Mouse (Mus musculus) heart, embryonic 15.5 days (tissue): ENCODE results near the gene Crx. TPM values are rescaled to one million over a fixed set of nuclear protein-coding genes. Genes with fewer than 3 reads are reported as not detected.

Experiments used
- ATAC-seq: fragments of 200-750 bp; cut with Nextera tagmentation; replicated peaks from 2 replicates; pipeline ENCODE4 v1.8.0; 2017; ENCODE audit warnings: low read depth, moderate TSS enrichment; ENCODE audit not compliant: insufficient number of reproducible peaks, insufficient read depth, low FRiP score
- H3K27ac ChIP-seq: fragments of 300-500 bp; sonication (generic); 2 replicates; pipeline ENCODE4 v1.5.1; 2015; ENCODE audit warnings: mild to moderate bottlenecking, inconsistent platforms
- H3K27me3 ChIP-seq: fragments of 300-500 bp; sonication (generic); 2 replicates; pipeline ENCODE4 v1.6.1; 2015; ENCODE audit warnings: inconsistent platforms
- H3K36me3 ChIP-seq: fragments of 300-500 bp; sonication (generic); 2 replicates; pipeline ENCODE4 v1.6.1; 2015; ENCODE audit warnings: mild to moderate bottlenecking, inconsistent platforms
- H3K4me1 ChIP-seq: fragments of 300-500 bp; sonication (generic); replicated peaks from 2 replicates; pipeline ENCODE4 v1.6.1; 2015; ENCODE audit warnings: inconsistent platforms
- H3K4me2 ChIP-seq: fragments of 300-500 bp; sonication (generic); 2 replicates; pipeline ENCODE4 v1.6.1; 2015; ENCODE audit warnings: inconsistent platforms, mild to moderate bottlenecking, moderate library complexity
- H3K4me3 ChIP-seq: fragments of 300-500 bp; sonication (generic); 2 replicates; pipeline ENCODE4 v1.5.1; 2015; ENCODE audit warnings: mild to moderate bottlenecking, inconsistent platforms
- H3K9ac ChIP-seq: fragments of 300-500 bp; sonication (generic); 2 replicates; pipeline ENCODE4 v1.6.1; 2015; ENCODE audit warnings: mild to moderate bottlenecking, inconsistent platforms
- H3K9me3 ChIP-seq: fragments of 300-500 bp; sonication (generic); replicated peaks from 2 replicates; pipeline ENCODE4 v1.6.1; 2016; ENCODE audit warnings: inconsistent platforms
- WGBS: fragments of 180-500 bp; shearing (Covaris S2); methylation state at CpG from one replicate; pipeline ENCODE4 v1.1.7; 2015; ENCODE audit warnings: mixed read lengths; 5-methylcytosine and 5-hydroxymethylcytosine counted together
- polyA plus RNA-seq: library from polyadenylated mRNA; unstranded; fragments of >200 nt; fragmentation: Nextera tagmentation; extraction: Ambion mirVana; gene quantifications from 2 replicates; pipeline ENCODE4 v1.2.1, GENCODE M21; 2015

Crx gene
- polyA plus RNA-seq, 1 experiment from 2014 or later = not detected

- no peak for ATAC-seq
- no peaks in the 10 kb centered on the region for H3K9me3 ChIP-seq
These were observed 30.8 kb upstream of the Crx start for GRCm38 (mm10) chr7:15910521-15910920.

GRCm38 (mm10) chr7:15907971-15908590, 28.3 kb upstream of the Crx start:
- WGBS = 65% methylated on average over 8 of the region's 8 CpGs
- H3K36me3 ChIP-seq = no peaks in the 10 kb centered on the region
- H3K9ac ChIP-seq = no peak overlapping the region
- H3K9me3 ChIP-seq = no peaks in the 10 kb centered on the region
- H3K4me1 ChIP-seq = no peaks in the 10 kb centered on the region
- no peak overlapping the region for H3K4me3 ChIP-seq
- ATAC-seq = no peak
- no peak overlapping the region for H3K4me2 ChIP-seq
- H3K27ac ChIP-seq = no peak overlapping the region
- H3K27me3 ChIP-seq = no peaks in the 10 kb centered on the region

More at GRCm38 (mm10) chr7:15910521-15910920, 30.8 kb upstream of the Crx start:
- no peak overlapping the region for H3K27ac ChIP-seq
- no peaks in the 10 kb centered on the region for H3K4me1 ChIP-seq
- no peak overlapping the region for H3K4me3 ChIP-seq
- no peaks in the 10 kb centered on the region for H3K36me3 ChIP-seq
- no peaks in the 10 kb centered on the region for H3K27me3 ChIP-seq
- H3K9ac ChIP-seq = no peak overlapping the region
- no peak overlapping the region for H3K4me2 ChIP-seq
- 73% methylated on average over 5 of the region's 5 CpGs for WGBS

- 79% methylated on average over 1 of the region's 1 CpGs for WGBS
- Histone ChIP-seq H3K4me3 (no peak overlapping the region), H3K4me2 (no peak overlapping the region), H3K9ac (no peak overlapping the region), H3K27me3 (no peaks in the 10 kb centered on the region), H3K36me3 (no peaks in the 10 kb centered on the region), H3K4me1 (no peaks in the 10 kb centered on the region), H3K9me3 (no peaks in the 10 kb centered on the region), H3K27ac (no peak overlapping the region)
- no peak for ATAC-seq
These were observed 26.8 kb upstream of the Crx start for GRCm38 (mm10) chr7:15906602-15907001.

DNA sequence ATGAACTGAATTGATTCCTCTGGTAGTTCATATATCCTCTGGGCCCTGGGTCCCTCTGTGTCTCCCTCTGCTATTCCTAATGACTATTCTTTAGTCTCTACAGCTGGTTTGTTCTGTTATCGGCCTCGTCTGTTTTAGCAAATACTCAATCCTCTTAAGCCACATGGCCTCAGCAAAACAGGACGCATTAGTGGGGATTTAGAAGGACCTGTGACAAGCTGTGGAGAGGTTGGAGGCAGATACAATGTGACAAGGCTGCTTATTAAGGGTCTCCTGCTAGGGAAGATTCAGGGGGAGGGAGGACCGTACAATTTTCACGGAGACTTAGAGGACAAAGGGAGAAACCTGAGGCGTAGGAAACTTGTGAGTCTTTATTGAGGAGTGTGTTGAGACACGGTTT, 26.1 kb upstream of the Crx start:
- H3K4me1 ChIP-seq = no peaks in the 10 kb centered on the region
- no peak overlapping the region for H3K4me3 ChIP-seq
- no peak for ATAC-seq
- WGBS = 68% methylated on average over 7 of the region's 7 CpGs
- H3K9ac ChIP-seq = no peak overlapping the region
- H3K9me3 ChIP-seq = no peaks in the 10 kb centered on the region
- H3K36me3 ChIP-seq = no peaks in the 10 kb centered on the region
- no peaks in the 10 kb centered on the region for H3K27me3 ChIP-seq
- no peak overlapping the region for H3K4me2 ChIP-seq
- H3K27ac ChIP-seq = no peak overlapping the region

DNA sequence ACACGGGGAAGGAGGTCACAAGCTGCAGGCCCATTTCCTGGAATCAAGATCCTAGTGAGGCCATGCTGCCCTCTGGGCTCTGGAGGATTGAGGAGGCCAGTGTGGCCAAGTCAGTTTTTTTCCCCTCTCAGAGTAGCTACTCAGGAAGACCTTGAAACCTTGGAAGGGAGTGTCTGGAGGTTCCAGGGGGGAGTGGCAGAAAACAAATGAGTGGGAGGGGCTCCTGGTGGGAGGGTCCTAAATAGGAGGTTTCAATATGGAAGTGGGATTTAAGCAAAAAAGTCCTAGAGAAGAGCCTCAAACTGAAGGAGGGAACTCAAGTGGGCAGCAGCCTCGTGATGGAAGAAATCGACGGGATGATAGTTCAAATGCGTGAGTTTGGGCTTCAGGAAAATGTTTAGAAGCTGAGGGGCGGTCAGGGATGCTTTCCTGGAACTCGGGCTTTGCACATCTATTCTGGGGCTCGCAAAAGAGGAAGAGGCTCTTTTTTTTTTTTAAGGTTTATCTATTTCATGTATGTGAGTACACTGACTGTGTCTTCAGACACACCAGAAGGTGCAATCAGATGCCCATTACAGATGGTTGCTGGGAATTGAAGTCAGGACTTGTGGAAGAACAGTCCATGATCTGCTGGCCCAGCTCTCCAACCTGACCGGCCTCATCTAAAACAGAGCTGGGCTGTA, 21.7 kb upstream of the Crx start:
- H3K27ac ChIP-seq = no peak overlapping the region
- H3K9ac ChIP-seq = no peak overlapping the region
- H3K4me2 ChIP-seq = no peak overlapping the region
- H3K27me3 ChIP-seq = no peaks in the 10 kb centered on the region
- no peaks in the 10 kb centered on the region for H3K4me1 ChIP-seq
- no peaks in the 10 kb centered on the region for H3K9me3 ChIP-seq
- ATAC-seq = no peak
- no peaks in the 10 kb centered on the region for H3K36me3 ChIP-seq
- WGBS = 65% methylated on average over 9 of the region's 9 CpGs
- H3K4me3 ChIP-seq = no peak overlapping the region

GRCm38 (mm10) chr7:15894251-15894650, 14.5 kb upstream of the Crx start:
- H3K4me3 ChIP-seq = no peak overlapping the region
- H3K4me2 ChIP-seq = no peak overlapping the region
- no peaks in the 10 kb centered on the region for H3K27me3 ChIP-seq
- no peaks in the 10 kb centered on the region for H3K4me1 ChIP-seq
- no peak overlapping the region for H3K9ac ChIP-seq
- no peak for ATAC-seq
- H3K27ac ChIP-seq = no peak overlapping the region
- WGBS = 50% methylated on average over 1 of the region's 1 CpGs
- no peaks in the 10 kb centered on the region for H3K36me3 ChIP-seq
- H3K9me3 ChIP-seq = no peaks in the 10 kb centered on the region

GRCm38 (mm10) chr7:15884127-15884526, 4.4 kb upstream of the Crx start:
- H3K4me3 ChIP-seq = no peak overlapping the region
- H3K4me1 ChIP-seq = no peaks in the 10 kb centered on the region
- no peaks in the 10 kb centered on the region for H3K27me3 ChIP-seq
- H3K27ac ChIP-seq = no peak overlapping the region
- no peaks in the 10 kb centered on the region for H3K9me3 ChIP-seq
- 83% methylated on average over 2 of the region's 2 CpGs for WGBS
- ATAC-seq = no peak
- no peaks in the 10 kb centered on the region for H3K36me3 ChIP-seq
- no peak overlapping the region for H3K4me2 ChIP-seq
- no peak overlapping the region for H3K9ac ChIP-seq

DNA sequence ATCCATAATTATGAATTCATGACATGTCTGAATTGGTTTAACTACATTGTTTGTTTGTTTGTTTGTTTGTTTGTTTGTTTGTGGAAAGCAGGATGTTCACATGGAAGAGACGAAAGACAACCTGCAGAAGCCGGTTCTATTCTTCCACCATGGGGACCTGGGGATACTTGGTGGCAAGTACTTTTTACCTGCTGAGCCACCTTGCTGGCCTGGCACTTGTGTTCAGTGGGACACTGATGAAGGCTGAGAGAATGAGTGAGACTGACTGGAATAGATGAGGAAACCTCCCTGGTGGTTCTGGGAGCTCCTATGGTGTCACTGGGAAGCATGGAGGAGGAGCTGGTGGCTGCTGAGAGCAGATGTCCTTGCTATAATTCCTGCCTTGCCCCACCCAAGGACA, 2.5 kb upstream of the Crx start, which contains the start of gene Crxos:
Crxos (plus strand) TSS at position 301 of the 400 bp plus-strand sequence.
- WGBS = 83% methylated on average over 2 of the region's 2 CpGs
- no peak within 1 kb of the TSS for H3K4me3 ChIP-seq
- no peaks in the 10 kb centered on the region for H3K27me3 ChIP-seq
- H3K4me1 ChIP-seq = no peaks in the 10 kb centered on the region
- H3K36me3 ChIP-seq = no peaks in the 10 kb centered on the region
- H3K27ac ChIP-seq = no peak within 1 kb of the TSS
- ATAC-seq = no peak
- no peaks in the 10 kb centered on the region for H3K9me3 ChIP-seq
- no peak within 1 kb of the TSS for H3K4me2 ChIP-seq
- H3K9ac ChIP-seq = no peak within 1 kb of the TSS

DNA sequence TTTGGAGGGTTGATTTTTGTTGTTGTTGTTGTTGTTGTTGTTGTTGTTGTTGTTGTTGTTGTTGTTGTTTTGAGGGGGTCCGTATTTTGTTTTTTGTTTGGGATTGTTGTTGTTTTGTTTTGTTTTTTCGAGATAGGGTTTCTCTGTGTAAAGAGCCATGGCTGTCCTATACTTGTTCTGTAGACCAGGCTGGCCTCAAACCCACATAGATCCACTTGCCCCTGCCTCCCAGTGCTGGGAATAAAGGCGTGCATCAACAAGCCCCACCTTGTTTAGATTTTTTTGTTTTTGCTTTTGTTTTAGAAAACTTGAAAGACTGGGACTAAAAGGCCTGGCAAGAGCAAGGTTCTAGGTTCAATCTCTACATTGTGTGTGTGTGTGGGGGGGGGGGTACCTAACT, 2.1 kb upstream of the Crx start:
- Histone ChIP-seq H3K36me3 (no peaks in the 10 kb centered on the region), H3K4me1 (no peaks in the 10 kb centered on the region), H3K9me3 (no peaks in the 10 kb centered on the region), H3K4me2 (no peak overlapping the region), H3K27me3 (no peaks in the 10 kb centered on the region), H3K4me3 (no peak overlapping the region), H3K27ac (no peak overlapping the region), H3K9ac (no peak overlapping the region)
- WGBS = 59% methylated on average over 3 of the region's 3 CpGs
- no peak for ATAC-seq

GRCm38 (mm10) chr7:15881388-15881787, 1.6 kb upstream of the Crx start:
- WGBS = 10% methylated on average over 7 of the region's 7 CpGs
- H3K9ac ChIP-seq = no peak overlapping the region

DNA sequence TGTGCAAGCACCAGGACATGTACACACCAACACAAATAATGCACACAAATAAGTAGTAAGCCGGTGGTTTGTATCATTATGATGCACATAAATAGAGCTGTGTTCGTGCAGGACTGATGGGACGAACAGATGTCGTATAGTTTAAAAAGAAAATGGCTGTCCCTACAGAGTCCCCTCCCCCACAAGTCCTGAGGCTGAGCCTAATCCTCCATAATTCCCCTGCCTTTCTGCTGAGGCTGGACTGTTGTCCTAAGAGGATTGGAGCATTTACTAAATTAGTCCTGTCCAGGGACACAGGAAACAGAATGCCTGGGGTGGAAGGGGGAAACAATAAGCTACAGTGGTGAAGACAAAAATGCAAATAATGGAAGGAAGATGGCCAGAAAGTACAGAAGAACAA, 15.7 kb downstream of the Crx start:
- 63% methylated on average over 4 of the region's 4 CpGs for WGBS
- Histone ChIP-seq H3K27me3 (no peaks in the 10 kb centered on the region), H3K9me3 (no peaks in the 10 kb centered on the region), H3K4me3 (no peak overlapping the region), H3K27ac (no peak overlapping the region), H3K4me1 (no peaks in the 10 kb centered on the region), H3K9ac (no peak overlapping the region), H3K36me3 (no peaks in the 10 kb centered on the region), H3K4me2 (no peak overlapping the region)
- no peak for ATAC-seq

More at GRCm38 (mm10) chr7:15881388-15881787, 1.6 kb upstream of the Crx start:
- no peaks in the 10 kb centered on the region for H3K27me3 ChIP-seq
- H3K4me2 ChIP-seq = no peak overlapping the region
- no peak for ATAC-seq
- no peaks in the 10 kb centered on the region for H3K4me1 ChIP-seq
- H3K27ac ChIP-seq = no peak overlapping the region
- no peak overlapping the region for H3K4me3 ChIP-seq
- no peaks in the 10 kb centered on the region for H3K36me3 ChIP-seq
- H3K9me3 ChIP-seq = no peaks in the 10 kb centered on the region

DNA sequence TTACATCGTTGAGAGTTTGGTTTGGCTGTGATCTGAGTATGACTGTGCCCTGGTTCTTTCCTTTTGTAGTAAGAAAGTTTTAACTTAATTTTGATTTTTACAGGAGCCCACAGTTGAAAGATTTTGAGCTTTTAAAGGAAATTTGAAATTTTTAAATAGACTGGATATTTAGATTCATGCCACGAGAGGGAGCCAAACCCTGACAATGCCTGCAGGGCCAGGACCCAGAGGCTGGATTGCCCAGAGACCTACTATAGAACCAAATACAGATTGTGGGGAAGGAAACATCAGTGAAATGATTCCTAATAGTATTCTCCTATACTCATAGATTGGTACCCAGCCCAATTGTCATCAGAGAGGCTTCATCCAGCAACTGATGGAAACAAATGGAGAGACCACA, 20.1 kb downstream of the Crx start:
- no peak for ATAC-seq

More for the DNA sequence above, 20.1 kb downstream of the Crx start:
- Histone ChIP-seq H3K4me2 (no peak overlapping the region), H3K9me3 (no peaks in the 10 kb centered on the region), H3K4me1 (no peaks in the 10 kb centered on the region), H3K36me3 (no peaks in the 10 kb centered on the region), H3K4me3 (no peak overlapping the region), H3K27ac (no peak overlapping the region), H3K27me3 (no peaks in the 10 kb centered on the region), H3K9ac (no peak overlapping the region)
- 36% methylated on average over 2 of the region's 2 CpGs for WGBS
